Mouse (Mus musculus) C2C12 (cell line): ENCODE results near the gene Prg4. TPM values are rescaled to one million over a fixed set of nuclear protein-coding genes. Genes with fewer than 3 reads are reported as not detected.

Source experiments
- H3K27me3 ChIP-seq: one replicate; pipeline ENCODE4 v1.6.1; 2011; ENCODE audit not compliant: control insufficient read depth, insufficient read depth, insufficient read length
- H3K36me3 ChIP-seq: one replicate; pipeline ENCODE4 v1.6.1; 2011; ENCODE audit not compliant: control insufficient read depth, insufficient read depth
- H3K4me3 ChIP-seq: one replicate; pipeline ENCODE4 v1.5.1; 2011; ENCODE audit warnings: mild to moderate bottlenecking, control low read depth; ENCODE audit not compliant: poor library complexity, insufficient read depth, severe bottlenecking
- H3K79me2 ChIP-seq: one replicate; pipeline ENCODE4 v1.6.1; 2011; ENCODE audit not compliant: control insufficient read depth, insufficient read depth
- H3K79me3 ChIP-seq: one replicate; pipeline ENCODE4 v1.6.1; 2011; ENCODE audit warnings: low read depth, control low read depth
- H3ac ChIP-seq: one replicate; pipeline ENCODE3; 2011; ENCODE audit warnings: low read depth; ENCODE audit not compliant: control insufficient read depth, insufficient read length
- CEBPB ChIP-seq: IDR thresholded peaks from one replicate; pipeline ENCODE4 v1.6.1; 2011; ENCODE audit warnings: low read depth, mild to moderate bottlenecking, control low read depth, moderate library complexity
- CTCF ChIP-seq: IDR thresholded peaks from one replicate; pipeline ENCODE4 v1.5.1; 2011; ENCODE audit not compliant: control insufficient read depth, insufficient read depth, insufficient read length
- FOSL1 ChIP-seq: IDR thresholded peaks from one replicate; pipeline ENCODE4 v1.8.0; 2011; ENCODE audit warnings: mild to moderate bottlenecking, low read length; ENCODE audit not compliant: poor library complexity, insufficient read depth, severe bottlenecking
- MAX ChIP-seq: IDR thresholded peaks from one replicate; pipeline ENCODE4 v1.6.1; 2011; ENCODE audit warnings: mild to moderate bottlenecking, control low read depth
- MYOD1 ChIP-seq: IDR thresholded peaks from one replicate; pipeline ENCODE4 v1.6.1; 2011; ENCODE audit warnings: low read depth; ENCODE audit not compliant: control insufficient read depth, insufficient read length
- MYOG ChIP-seq: IDR thresholded peaks from one replicate; pipeline ENCODE4 v1.6.1; 2011; ENCODE audit not compliant: control insufficient read depth, insufficient read length; ENCODE audit errors: extremely low read depth
- USF1 ChIP-seq: IDR thresholded peaks from one replicate; pipeline ENCODE4 v1.6.1; 2011; ENCODE audit warnings: low read depth, mild to moderate bottlenecking, control low read depth, moderate library complexity
- polyA plus RNA-seq: library from polyadenylated mRNA; unstranded; fragments of >200 nt; fragmentation: generic; extraction: Trizol; gene quantifications from one replicate; pipeline ENCODE4 v1.2.1, GENCODE M21; 2012; ENCODE audit warnings: missing spikeins

Prg4 gene
- polyA plus RNA-seq, 1 experiment: 0.14 TPM

- Histone ChIP-seq H3ac (no peak overlapping the region), H3K79me2 (no peaks in the 10 kb centered on the region), H3K4me3 (no peak overlapping the region), H3K79me3 (no peaks in the 10 kb centered on the region), H3K36me3 (no peaks in the 10 kb centered on the region), H3K27me3 (no peaks in the 10 kb centered on the region)
- TF ChIP-seq FOSL1 (no peak), CEBPB (no peak), MYOG (no peak), MYOD1 (no peak), CTCF (no peak), USF1 (no peak), MAX (no peak)
Observed at GRCm38 (mm10) chr1:150496626-150497302, 30.8 kb upstream of the Prg4 start.

DNA sequence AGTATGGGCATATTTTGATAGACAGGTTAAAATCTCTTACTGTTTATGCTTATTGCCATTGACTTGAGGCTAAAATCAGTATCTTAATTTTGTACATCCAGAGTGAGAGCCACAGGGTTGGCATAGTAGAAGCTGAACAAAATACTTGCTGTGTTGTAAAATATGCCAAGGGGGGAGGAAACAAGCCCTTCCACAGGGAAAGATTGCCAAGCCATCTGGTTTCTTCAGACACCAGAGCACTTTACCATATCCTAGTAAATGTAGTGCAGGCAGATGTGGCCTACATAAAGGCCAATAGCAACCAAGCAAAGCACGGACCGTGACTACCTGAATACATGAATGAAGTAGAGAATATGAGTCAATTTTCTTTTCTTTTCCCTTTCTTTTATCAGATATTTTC, 23.2 kb upstream of the Prg4 start:
- Histone ChIP-seq H3K79me3 (no peaks in the 10 kb centered on the region), H3K27me3 (no peaks in the 10 kb centered on the region), H3K79me2 (no peaks in the 10 kb centered on the region), H3K4me3 (no peak overlapping the region), H3K36me3 (no peaks in the 10 kb centered on the region), H3ac (no peak overlapping the region)
- TF ChIP-seq FOSL1: no peak
- no peak for TF ChIP-seq USF1
- no peak for TF ChIP-seq MYOG
- TF ChIP-seq MYOD1: no peak
- no peak for TF ChIP-seq CTCF
- no peak for TF ChIP-seq MAX
- no peak for TF ChIP-seq CEBPB

GRCm38 (mm10) chr1:150480674-150481073, 14.7 kb upstream of the Prg4 start:
- H3K36me3 ChIP-seq: no peaks in the 10 kb centered on the region
- H3K27me3 ChIP-seq: no peaks in the 10 kb centered on the region
- H3K79me2 ChIP-seq: no peaks in the 10 kb centered on the region
- TF ChIP-seq MYOG: no peak
- no peak for TF ChIP-seq USF1
- TF ChIP-seq FOSL1: no peak
- TF ChIP-seq CTCF: no peak
- TF ChIP-seq CEBPB: no peak
- TF ChIP-seq MYOD1: peak; percentile 56
- H3K79me3 ChIP-seq: no peaks in the 10 kb centered on the region
- H3ac ChIP-seq: no peak overlapping the region
- no peak overlapping the region for H3K4me3 ChIP-seq

GRCm38 (mm10) chr1:150472525-150472924, 6.6 kb upstream of the Prg4 start:
- Histone ChIP-seq H3K79me3 (no peaks in the 10 kb centered on the region), H3K36me3 (no peaks in the 10 kb centered on the region), H3K27me3 (no peaks in the 10 kb centered on the region), H3K79me2 (no peaks in the 10 kb centered on the region), H3K4me3 (no peak overlapping the region), H3ac (no peak overlapping the region)
- TF ChIP-seq MYOD1: peak; percentile 34
- TF ChIP-seq FOSL1: peak; percentile 60
- TF ChIP-seq USF1: no peak
- no peak for TF ChIP-seq MYOG
- TF ChIP-seq CEBPB: peak; percentile 78
- TF ChIP-seq MAX: no peak
- TF ChIP-seq CTCF: no peak

GRCm38 (mm10) chr1:150469992-150470391, 4.0 kb upstream of the Prg4 start:
- Histone ChIP-seq H3K79me2 (no peaks in the 10 kb centered on the region), H3K27me3 (no peaks in the 10 kb centered on the region), H3ac (no peak overlapping the region), H3K36me3 (no peaks in the 10 kb centered on the region), H3K79me3 (no peaks in the 10 kb centered on the region), H3K4me3 (no peak overlapping the region)
- TF ChIP-seq MAX (no peak), MYOG (no peak), CTCF (no peak), CEBPB (no peak), MYOD1 (no peak), FOSL1 (no peak), USF1 (no peak)

GRCm38 (mm10) chr1:150465364-150465763, 601 bp downstream of the Prg4 start:
- H3K27me3 ChIP-seq: no peaks in the 10 kb centered on the region
- no peaks in the 10 kb centered on the region for H3K36me3 ChIP-seq
- no peak overlapping the region for H3ac ChIP-seq
- H3K79me2 ChIP-seq: no peaks in the 10 kb centered on the region
- H3K79me3 ChIP-seq: no peaks in the 10 kb centered on the region
- TF ChIP-seq MAX (no peak), FOSL1 (no peak), USF1 (no peak), MYOG (no peak), CEBPB (no peak), MYOD1 (no peak), CTCF (no peak)
- H3K4me3 ChIP-seq: no peak overlapping the region
